Mouse (Mus musculus) ES-E14 (cell line): ENCODE measurements around the gene Armcx4. TPM values are rescaled to one million over a fixed set of nuclear protein-coding genes. Genes with fewer than 3 reads are reported as not detected.

Experiments
- DNase-seq: peaks from one replicate; pipeline ENCODE4 v3.0.0-alpha.2; 2013; ENCODE audit warnings: low read depth, low spot score
- H3K27ac ChIP-seq: 2 replicates; pipeline ENCODE4 v1.5.1; 2012; ENCODE audit warnings: low read depth, mild to moderate bottlenecking, low read length, moderate library complexity, mixed read lengths; ENCODE audit not compliant: poor library complexity, insufficient read depth, severe bottlenecking
- H3K36me3 ChIP-seq: 2 replicates; pipeline ENCODE4 v1.6.1; 2012; ENCODE audit warnings: mild to moderate bottlenecking, low read length, moderate library complexity, mixed read lengths; ENCODE audit not compliant: control insufficient read depth, poor library complexity, insufficient read depth, severe bottlenecking
- H3K4me1 ChIP-seq, 2 experiments: fragments of 150-350 bp in 1 of 2; sonication (generic) in 1 of 2; 2 replicates each; pipeline ENCODE4 v1.6.1; 2012; ENCODE audit warnings: low read length in 2 of 2, mild to moderate bottlenecking in 1 of 2, mixed read lengths in 1 of 2; ENCODE audit not compliant: control insufficient read depth in 2 of 2, insufficient read depth in 2 of 2, poor library complexity in 1 of 2
- H3K4me3 ChIP-seq, 2 experiments: fragments of 150-350 bp in 1 of 2; sonication (generic) in 1 of 2; 2 replicates each; pipeline ENCODE4 v1.5.1; 2012; ENCODE audit warnings: low read length in 2 of 2, low read depth in 1 of 2, mild to moderate bottlenecking in 1 of 2, mixed read lengths in 1 of 2; ENCODE audit not compliant: insufficient read depth in 1 of 2, poor library complexity in 1 of 2, severe bottlenecking in 1 of 2
- H3K9ac ChIP-seq: 2 replicates; pipeline ENCODE4 v1.6.1; 2012; ENCODE audit warnings: low read depth, mild to moderate bottlenecking, low read length, mixed read lengths; ENCODE audit not compliant: poor library complexity, insufficient read depth, severe bottlenecking
- H3K9me3 ChIP-seq: fragments of 150-350 bp; sonication (generic); 2 replicates; pipeline ENCODE4 v1.6.1; 2012; ENCODE audit warnings: low read depth, mild to moderate bottlenecking, low read length; ENCODE audit not compliant: control insufficient read depth, insufficient read depth
- CHD2 ChIP-seq: IDR thresholded peaks from 2 replicates; pipeline ENCODE4 v1.6.1; 2014; ENCODE audit warnings: mild to moderate bottlenecking, low read depth, low read length, inconsistent platforms
- HCFC1 ChIP-seq: IDR thresholded peaks from 2 replicates; pipeline ENCODE4 v1.6.1; 2012; ENCODE audit warnings: low read length, inconsistent platforms, borderline replicate concordance; ENCODE audit not compliant: insufficient read depth
- MAFK ChIP-seq: IDR thresholded peaks from 2 replicates; pipeline ENCODE4 v1.6.1; 2014; ENCODE audit warnings: mild to moderate bottlenecking, low read depth, low read length, inconsistent platforms; ENCODE audit not compliant: insufficient read depth
- ZC3H11A ChIP-seq: IDR thresholded peaks from 2 replicates; pipeline ENCODE4 v1.6.1; 2012; ENCODE audit warnings: low read depth, mild to moderate bottlenecking, inconsistent platforms, low read length, borderline replicate concordance
- ZNF384 ChIP-seq: IDR thresholded peaks from 2 replicates; pipeline ENCODE4 v1.6.1; 2012; ENCODE audit warnings: low read depth, low read length, inconsistent platforms
- in situ Hi-C, 2 experiments: fragments of 600-800 bp; cut with MboI; formaldehyde crosslinking; loops; one replicate each; pipeline ENCODE4 v1.15.1; 2025; ENCODE audit warnings: low sequenced_read_pairs in 2 of 2, inconsistent platforms in 1 of 2; ENCODE audit not compliant: unreplicated experiment in 2 of 2
- total RNA-seq: library from RNA; depleted of rRNA; stranded (reverse); fragments of 300-350 nt; gene quantifications from 2 replicates; pipeline ENCODE4 v1.2.3, GENCODE M21; 2012

The Armcx4 gene
- total RNA-seq, 1 experiment: 16.7 TPM

GRCm38 (mm10) chrX:134648031-134648692, 38.2 kb upstream of the Armcx4 start:
- H3K9ac ChIP-seq: no peak overlapping the region
- H3K27ac ChIP-seq: no peak overlapping the region
- peak; percentile 73 for DNase-seq
- TF ChIP-seq CHD2: no peak
- no peak for TF ChIP-seq ZC3H11A
- no peak for TF ChIP-seq HCFC1
- TF ChIP-seq MAFK: no peak
- TF ChIP-seq ZNF384: no peak
- H3K9me3 ChIP-seq: no peaks in the 10 kb centered on the region
- no peak overlapping the region for H3K4me3 ChIP-seq
- H3K36me3 ChIP-seq: no peaks in the 10 kb centered on the region
- in situ Hi-C loops: loop anchor here in 1 of 2 experiments (25.0 kb wide), 1 partner anchor 264 kb away; no protein-coding TSS in a partner anchor
- H3K4me1 ChIP-seq: no peaks in the 10 kb centered on the region

- DNase-seq: no peak
- TF ChIP-seq ZNF384: no peak
- no peak for TF ChIP-seq CHD2
- TF ChIP-seq HCFC1: no peak
- TF ChIP-seq MAFK: no peak
- no peak for TF ChIP-seq ZC3H11A
- Histone ChIP-seq H3K9ac (no peak overlapping the region), H3K4me3 (no peak overlapping the region), H3K9me3 (no peaks in the 10 kb centered on the region), H3K27ac (no peak overlapping the region), H3K4me1 (no peaks in the 10 kb centered on the region), H3K36me3 (no peaks in the 10 kb centered on the region)
- in situ Hi-C loops: no loop called here
Observed at GRCm38 (mm10) chrX:134652061-134652460, 34.3 kb upstream of the Armcx4 start.

DNA sequence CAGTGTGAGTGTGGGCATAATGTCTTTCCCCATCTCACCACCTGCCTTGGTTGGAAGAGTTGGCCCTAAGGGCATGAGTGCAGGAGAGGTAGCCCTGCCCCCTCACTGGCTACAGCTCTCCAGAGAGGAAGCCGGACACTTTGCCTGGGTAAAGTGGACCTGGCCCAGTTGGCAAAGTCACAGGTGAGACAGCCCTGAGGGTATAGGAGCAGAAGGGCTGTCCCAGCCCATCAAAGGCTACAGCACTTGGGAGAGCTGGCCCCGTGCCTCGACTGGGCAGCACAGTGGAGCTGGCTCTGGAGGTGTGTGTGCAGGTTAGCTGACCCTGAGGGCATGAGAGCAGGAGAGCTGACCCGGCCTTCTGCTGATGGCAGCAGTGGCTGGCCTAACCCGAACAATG, 24.7 kb upstream of the Armcx4 start:
- Histone ChIP-seq H3K36me3 (no peaks in the 10 kb centered on the region), H3K4me3 (no peak overlapping the region), H3K9me3 (no peaks in the 10 kb centered on the region), H3K27ac (no peak overlapping the region), H3K9ac (no peak overlapping the region), H3K4me1 (peaks cover 0 to 2% of the 10 kb centered on the region in 2 experiments; a peak in 1 of 4 replicates)
- in situ Hi-C loops: no loop called here
- TF ChIP-seq ZC3H11A (no peak), HCFC1 (no peak), ZNF384 (no peak), CHD2 (no peak), MAFK (no peak)
- no peak for DNase-seq

DNA sequence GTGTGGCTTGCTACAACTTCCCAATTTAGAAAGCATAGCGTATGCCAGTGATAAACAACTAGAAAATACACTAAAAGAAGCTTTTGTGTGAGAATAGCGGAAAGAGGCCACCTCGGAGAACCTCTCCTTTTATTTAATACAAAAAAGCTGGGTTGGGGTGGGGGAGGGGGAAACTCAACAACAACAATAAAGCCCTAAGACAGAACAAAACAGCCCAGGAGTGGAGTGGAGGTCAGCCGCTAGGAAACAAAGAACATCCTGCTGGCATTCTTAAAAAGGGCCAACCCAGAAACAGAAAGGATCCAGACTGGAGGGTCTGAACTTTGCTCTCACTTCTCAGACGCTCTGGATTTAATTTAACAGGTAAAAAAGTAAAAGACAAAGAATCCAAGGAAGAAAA, 11.3 kb upstream of the Armcx4 start:
- Histone ChIP-seq H3K9me3 (no peaks in the 10 kb centered on the region), H3K36me3 (peaks cover 4% of the 10 kb centered on the region; the same call in 1 of the 2 replicates), H3K4me3 (no peak overlapping the region), H3K27ac (peak overlapping the region; percentile 53; the same call in 1 of the 2 replicates), H3K9ac (no peak overlapping the region), H3K4me1 (peaks cover 0 to 6% of the 10 kb centered on the region in 2 experiments; a peak in 2 of 4 replicates)
- peak; percentile 58 for DNase-seq
- 0 out of 2 replicates have a peak, but pooled peaks have one; percentile 31 for TF ChIP-seq CHD2
- no peak for TF ChIP-seq HCFC1
- in situ Hi-C loops: no loop called here

DNA sequence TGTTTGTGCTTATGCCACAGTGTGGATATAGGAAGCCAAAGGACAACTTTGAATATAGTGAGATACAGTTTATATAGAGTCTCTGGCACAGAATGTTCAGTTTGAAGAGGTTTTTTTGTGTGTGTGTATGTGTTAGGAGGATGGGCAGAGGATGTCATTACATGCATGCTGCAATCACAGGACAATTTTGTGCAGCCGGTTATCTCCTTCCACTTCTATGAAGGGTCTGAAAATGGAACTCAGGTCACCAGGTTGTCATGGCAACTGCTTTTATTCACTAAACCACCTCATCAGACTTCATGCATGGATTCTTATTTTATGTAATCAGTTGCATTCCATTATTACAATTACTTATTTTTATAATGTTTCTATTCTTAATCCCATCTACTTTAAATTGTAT, 10.4 kb upstream of the Armcx4 start:
- no peak for TF ChIP-seq HCFC1
- no peak for DNase-seq
- Histone ChIP-seq H3K4me3 (no peak overlapping the region), H3K4me1 (peaks cover 0 to 6% of the 10 kb centered on the region in 2 experiments; a peak in 2 of 4 replicates), H3K9ac (no peak overlapping the region), H3K9me3 (no peaks in the 10 kb centered on the region), H3K27ac (no peak overlapping the region; the same call in 1 of the 2 replicates), H3K36me3 (peaks cover 4% of the 10 kb centered on the region; the same call in 1 of the 2 replicates)
- in situ Hi-C loops: no loop called here
